8 mouse cellular contexts compared by ENCODE assay signal in genomic region chr6:126551862-126552395, GRCm38 (mm10). TPM values are rescaled to one million over a fixed set of nuclear protein-coding genes. Genes with fewer than 3 reads are reported as not detected.
DNase-seq lines count a peak whose midpoint lies in the region; ATAC-seq and TF ChIP-seq lines count a peak whose summit lies in the region.

No protein-coding gene starts in this region.

- no peaks in the 10 kb centered on the region for H3K4me1 ChIP-seq in embryonic fibroblast, embryonic 13.5 days (ENCODE audit: control insufficient read depth, insufficient read depth, low read length)
- no peaks in the 10 kb centered on the region for H3K4me1 ChIP-seq in kidney, embryonic 16.5 days (ENCODE audit: insufficient read depth, low read length)

- peaks cover 3% of the 10 kb centered on the region; the same call in 1 of the 2 replicates for H3K27me3 ChIP-seq in kidney, embryonic 16.5 days (ENCODE audit: insufficient read depth, low read length)

- no peak for TF ChIP-seq POLR2A in embryonic fibroblast, embryonic 13.5 days (IDR thresholded peaks at IDR 0.05; ENCODE audit: low read depth, low read length)

- WGBS in kidney, embryonic 16.5 days = 19% methylated on average over 9 of the region's 9 CpGs

- no peak overlapping the region for H3K27ac ChIP-seq in embryonic fibroblast, embryonic 13.5 days (ENCODE audit: insufficient read depth, low read length)
- no peak overlapping the region for H3K27ac ChIP-seq in kidney, embryonic 16.5 days (ENCODE audit: low read length)

- DNase-seq in cerebellum, adult 18-20 months = peak; percentile 60 to 67
- no peak for DNase-seq in cerebellum, adult 11 months
- DNase-seq in thymus, postnatal 14 days = peak; percentile 10
- DNase-seq in thymus, adult 18-20 months = no peak
- peak; percentile 11 for DNase-seq in testis, postnatal 14 days (ENCODE audit: low spot score)

- no peak overlapping the region for H3K9ac ChIP-seq in kidney, embryonic 16.5 days (replicated peaks; ENCODE audit: low read length)

- H3K36me3 ChIP-seq in kidney, embryonic 16.5 days (ENCODE audit: insufficient read depth, low read length) = no peaks in the 10 kb centered on the region

- no peak overlapping the region for H3K4me2 ChIP-seq in kidney, embryonic 16.5 days (replicated peaks; ENCODE audit: low read depth, low read length)

- no peak overlapping the region for H3K4me3 ChIP-seq in embryonic fibroblast, embryonic 13.5 days (ENCODE audit: insufficient read depth, low read length)
- no peak overlapping the region for H3K4me3 ChIP-seq in kidney, embryonic 16.5 days (ENCODE audit: low read length)

- H3K9me3 ChIP-seq in kidney, embryonic 16.5 days (ENCODE audit: low read length) = no peaks in the 10 kb centered on the region

- peak; percentile 77; the same call in 1 of the 2 replicates for ATAC-seq in kidney, embryonic 16.5 days (ENCODE audit: low FRiP score, low TSS enrichment)
- peak; percentile 80 for ATAC-seq in megakaryocyte, adult 5-6 weeks (ENCODE audit: poor library complexity, severe bottlenecking)

- peak; percentile 98 for TF ChIP-seq CTCF in embryonic fibroblast, embryonic 13.5 days (IDR thresholded peaks at IDR 0.05; ENCODE audit: borderline replicate concordance, insufficient read depth, low read length)

RNA-seq across cellular contexts. Expression of gene Kcna5, which starts 16.7 kb away (rescaled TPM):
- not detected in 2 replicates for polyA plus RNA-seq in embryonic fibroblast, embryonic 13.5 days (2011; ENCODE audit: insufficient read length, low read depth, missing spikeins)
- 4.8 and 5.0 TPM in 2 replicates for polyA plus RNA-seq in kidney, embryonic 16.5 days (2015; fragmentation: Nextera tagmentation; extraction: Ambion mirVana)
- total RNA-seq in megakaryocyte, adult 5-6 weeks (2015) = not detected in 2 replicates
- total RNA-seq in megakaryocyte, adult 5-6 weeks (2017) = not detected in 2 replicates

Comparison
In these comparisons a context has a peak if more than half of its experiments do, and no peak if none do; other contexts are left out.
1. DNase-seq: peak in cerebellum, adult 18-20 months (2 of 2), thymus, postnatal 14 days (single experiment) and testis, postnatal 14 days (single experiment); none in cerebellum, adult 11 months (single experiment) and thymus, adult 18-20 months (0 of 2).